Mouse (Mus musculus) cerebellum, adult 2 months (tissue): ENCODE measurements around the gene Slc17a4. TPM values are rescaled to one million over a fixed set of nuclear protein-coding genes. Genes with fewer than 3 reads are reported as not detected.

Experiments
- DNase-seq, 2 experiments: peaks; one replicate each; pipeline ENCODE4 v3.0.0; 2021
- H3K27ac ChIP-seq: fragments of 200-500 bp; 2 replicates; pipeline ENCODE4 v1.5.1; 2012; ENCODE audit warnings: low read length, control low read depth, inconsistent platforms; ENCODE audit not compliant: insufficient read depth
- H3K27me3 ChIP-seq: fragments of 200-500 bp; 2 replicates; pipeline ENCODE4 v1.6.1; 2012; ENCODE audit warnings: inconsistent platforms, mild to moderate bottlenecking, low read length, moderate library complexity; ENCODE audit not compliant: control insufficient read depth, insufficient read depth
- H3K4me1 ChIP-seq: fragments of 200-500 bp; 2 replicates; pipeline ENCODE4 v1.6.1; 2011; ENCODE audit warnings: low read length; ENCODE audit not compliant: control insufficient read depth, insufficient read depth
- H3K4me3 ChIP-seq: fragments of 200-500 bp; replicated peaks from 2 replicates; pipeline ENCODE3; 2011; ENCODE audit warnings: mild to moderate bottlenecking, low read depth, low read length, control low read depth; ENCODE audit not compliant: insufficient read depth
- CTCF ChIP-seq: fragments of 200-500 bp; IDR thresholded peaks from 2 replicates; pipeline ENCODE4 v1.5.1; 2011; ENCODE audit warnings: low read depth, mild to moderate bottlenecking, control low read depth, low read length, moderate library complexity, borderline replicate concordance; ENCODE audit not compliant: insufficient read depth
- POLR2A ChIP-seq: fragments of 200-500 bp; IDR thresholded peaks from 2 replicates; pipeline ENCODE4 v1.6.1; 2011; ENCODE audit warnings: low read length, control low read depth, borderline replicate concordance; ENCODE audit not compliant: insufficient read depth
- WGBS: fragments of 180-500 bp; shearing (Covaris S2); methylation state at CpG from one replicate; pipeline ENCODE4 v1.1.7; 2018; 5-methylcytosine and 5-hydroxymethylcytosine counted together
- polyA plus RNA-seq: library from polyadenylated mRNA; depleted of rRNA; stranded (reverse); fragments of >200 nt; gene quantifications from 2 replicates; pipeline ENCODE4 v1.2.3, GENCODE M21; 2012

Gene Slc17a4
- polyA plus RNA-seq, 1 experiment = not detected

DNA sequence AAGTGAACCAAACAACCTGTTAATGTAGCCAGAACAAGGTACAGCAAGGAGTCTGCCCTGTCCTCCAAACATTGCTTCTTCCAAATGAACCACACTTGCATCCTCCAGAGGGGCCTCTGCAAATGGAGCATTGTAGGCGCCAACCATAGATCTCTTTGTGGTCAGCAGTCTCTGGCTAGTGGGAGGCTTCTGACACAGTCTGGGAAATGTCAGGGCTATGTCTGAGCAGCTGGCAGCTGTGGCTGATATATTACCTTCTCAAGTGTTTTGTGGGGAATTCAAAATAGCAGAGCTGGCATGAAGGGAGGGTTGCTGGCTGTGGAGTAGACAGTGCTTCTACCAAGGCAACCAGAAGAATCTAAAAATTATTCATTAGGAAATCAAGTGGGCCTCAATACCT lies 1.3 kb upstream of the Slc17a4 start:
- H3K27me3 ChIP-seq = no peaks in the 10 kb centered on the region
- 85% methylated on average over 1 of the region's 1 CpGs for WGBS
- no peaks in the 10 kb centered on the region for H3K4me1 ChIP-seq
- TF ChIP-seq POLR2A = no peak
- no peak for TF ChIP-seq CTCF
- no peak for DNase-seq
- no peak overlapping the region for H3K4me3 ChIP-seq
- H3K27ac ChIP-seq = no peak overlapping the region

GRCm38 (mm10) chr13:23913791-23914306 lies 960 bp downstream of the Slc17a4 start:
- no peak for DNase-seq
- 49% methylated on average over 6 of the region's 6 CpGs for WGBS

GRCm38 (mm10) chr13:23911335-23911734 lies 3.5 kb downstream of the Slc17a4 start:
- Histone ChIP-seq H3K4me1 (no peaks in the 10 kb centered on the region), H3K4me3 (no peak overlapping the region), H3K27me3 (no peaks in the 10 kb centered on the region), H3K27ac (no peak overlapping the region)
- no peak for DNase-seq
- TF ChIP-seq POLR2A (no peak), CTCF (no peak)
- 74% methylated on average over 5 of the region's 5 CpGs for WGBS

More at GRCm38 (mm10) chr13:23913791-23914306, 960 bp downstream of the Slc17a4 start:
- no peak overlapping the region for H3K27ac ChIP-seq
- TF ChIP-seq POLR2A (no peak), CTCF (no peak)
- H3K4me3 ChIP-seq = no peak overlapping the region
- no peaks in the 10 kb centered on the region for H3K27me3 ChIP-seq
- no peaks in the 10 kb centered on the region for H3K4me1 ChIP-seq

- no peak overlapping the region for H3K4me3 ChIP-seq
- 85% methylated on average over 5 of the region's 5 CpGs for WGBS
- no peak for TF ChIP-seq POLR2A
These were observed 4.7 kb downstream of the Slc17a4 start for GRCm38 (mm10) chr13:23910121-23910520.

DNA sequence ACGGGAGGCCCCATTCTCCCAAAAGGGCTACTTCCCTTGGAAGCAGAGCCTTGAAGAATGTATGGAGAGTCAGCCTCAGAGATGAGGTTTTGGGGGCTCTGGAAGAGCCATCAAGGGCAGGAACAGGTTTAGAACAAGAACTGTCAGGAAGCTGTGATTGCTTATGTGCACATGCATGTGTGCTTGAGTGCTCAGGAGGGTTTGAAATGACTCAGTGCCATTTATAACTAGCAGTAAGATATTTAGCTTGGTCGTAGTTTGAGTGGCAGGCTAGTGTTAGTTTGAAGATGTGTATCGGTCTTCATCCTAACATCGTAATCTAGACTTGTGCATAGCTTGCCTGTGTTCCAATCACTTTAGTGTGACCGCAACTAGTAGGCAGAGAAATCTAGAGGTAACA lies 7.9 kb downstream of the Slc17a4 start:
- no peak overlapping the region for H3K27ac ChIP-seq
- H3K4me1 ChIP-seq = no peaks in the 10 kb centered on the region
- no peak for DNase-seq
- WGBS = 97% methylated on average over 5 of the region's 5 CpGs
- no peaks in the 10 kb centered on the region for H3K27me3 ChIP-seq
- H3K4me3 ChIP-seq = no peak overlapping the region
- TF ChIP-seq CTCF = no peak
- TF ChIP-seq POLR2A = no peak

More at GRCm38 (mm10) chr13:23910121-23910520, 4.7 kb downstream of the Slc17a4 start:
- no peak for DNase-seq
- Histone ChIP-seq H3K27me3 (no peaks in the 10 kb centered on the region), H3K27ac (no peak overlapping the region), H3K4me1 (no peaks in the 10 kb centered on the region)

- H3K27ac ChIP-seq = no peak overlapping the region
- no peaks in the 10 kb centered on the region for H3K27me3 ChIP-seq
- WGBS = 14% methylated on average over 6 of the region's 6 CpGs
- no peak overlapping the region for H3K4me3 ChIP-seq
- DNase-seq = no peak
- H3K4me1 ChIP-seq = no peaks in the 10 kb centered on the region
- no peak for TF ChIP-seq CTCF
- TF ChIP-seq POLR2A = no peak
These were observed 16.6 kb downstream of the Slc17a4 start for GRCm38 (mm10) chr13:23898242-23898641.

DNA sequence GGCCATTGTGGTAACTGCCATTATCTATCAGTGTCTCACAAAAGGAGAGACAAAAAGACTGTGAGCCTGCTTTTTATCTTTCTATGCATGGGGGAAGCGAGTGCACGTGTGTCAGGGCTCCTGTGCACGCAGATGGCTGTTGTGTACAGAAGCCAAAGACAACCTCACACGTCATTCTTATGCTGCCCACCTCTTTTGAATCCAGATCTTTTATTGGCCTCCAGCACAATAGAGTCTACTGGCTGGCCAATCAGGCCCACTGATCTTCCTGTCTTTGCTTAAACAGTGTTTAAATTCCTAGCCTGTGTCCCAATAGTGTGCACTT lies 21.6 kb downstream of the Slc17a4 start:
- Histone ChIP-seq H3K4me3 (no peak overlapping the region), H3K27me3 (no peaks in the 10 kb centered on the region; the same call in 1 of the 2 replicates), H3K4me1 (no peaks in the 10 kb centered on the region), H3K27ac (no peak overlapping the region)
- 26% methylated on average over 4 of the region's 4 CpGs for WGBS
- TF ChIP-seq CTCF = no peak
- TF ChIP-seq POLR2A = no peak
- DNase-seq = no peak

DNA sequence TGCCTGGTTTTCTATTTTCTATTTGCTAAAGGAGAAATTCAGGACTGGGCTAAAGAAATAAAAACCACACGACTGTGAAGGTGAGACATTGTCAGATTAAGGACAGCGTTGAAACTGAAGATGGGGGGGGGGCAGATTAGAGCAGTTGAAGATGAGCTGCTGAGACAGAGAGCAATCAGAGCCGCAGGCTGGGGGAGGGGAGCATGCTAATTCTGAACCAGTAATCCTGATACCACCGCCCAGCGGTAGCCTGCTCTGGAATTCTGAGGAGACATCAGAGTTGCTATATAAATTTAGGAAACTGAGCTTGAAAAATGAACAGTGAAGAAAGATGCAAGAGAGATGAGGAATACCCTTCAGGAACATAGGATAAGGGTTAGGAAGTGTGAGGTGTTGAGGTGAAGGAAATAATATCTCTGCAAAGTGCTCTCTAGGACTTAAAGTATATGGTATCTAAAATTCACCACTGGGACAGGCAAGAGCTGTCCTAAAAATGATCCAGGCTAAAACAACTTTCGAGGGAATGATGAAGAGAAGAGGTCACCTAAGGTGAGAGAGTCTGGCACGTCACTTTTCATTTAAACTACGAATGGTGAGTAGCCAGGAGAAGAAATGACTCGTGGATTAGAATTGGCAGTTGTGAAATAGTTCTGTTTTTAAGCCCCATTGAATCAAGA lies 22.1 kb downstream of the Slc17a4 start:
- no peak for DNase-seq
- H3K27ac ChIP-seq = no peak overlapping the region
- TF ChIP-seq CTCF (no peak), POLR2A (no peak)
- H3K4me1 ChIP-seq = no peaks in the 10 kb centered on the region
- H3K4me3 ChIP-seq = no peak overlapping the region
- WGBS = 25% methylated on average over 9 of the region's 9 CpGs
- H3K27me3 ChIP-seq = no peaks in the 10 kb centered on the region; the same call in 1 of the 2 replicates
